Mouse (Mus musculus): ENCODE data around the gene Cldn9. TPM values are rescaled to one million over a fixed set of nuclear protein-coding genes. Genes with fewer than 3 reads are reported as not detected.
A peak's percentile ranks its signal among the peaks of the same experiment; 100 is the strongest.

Cldn9 gene
- total and polyA plus RNA-seq, 2 experiments: not detected

GRCm38 (mm10) chr17:23654410-23654809 lies 29.4 kb downstream of the Cldn9 start:
- 63% methylated on average over 2 of the region's 2 CpGs for WGBS
- TF ChIP-seq CTCF (IDR thresholded peaks at IDR 0.05; ENCODE audit: low read depth, low read length) (no peak), POLR2A (IDR thresholded peaks at IDR 0.05; ENCODE audit: extremely low read depth, insufficient read depth, low read length) (no peak)

GRCm38 (mm10) chr17:23654001-23654400 lies 29.8 kb downstream of the Cldn9 start:
- DNase-seq (ENCODE audit: extremely low read depth, low read depth, low spot score): no peak
- no peaks in the 10 kb centered on the region for H3K27me3 ChIP-seq (ENCODE audit: control insufficient read depth, insufficient read depth, low read length)
- TF ChIP-seq CTCF (IDR thresholded peaks at IDR 0.05; ENCODE audit: low read depth, low read length): no peak
- no peak for TF ChIP-seq POLR2A (IDR thresholded peaks at IDR 0.05; ENCODE audit: extremely low read depth, insufficient read depth, low read length)
- H3K36me3 ChIP-seq (ENCODE audit: control insufficient read depth, insufficient read depth, low read length): no peaks in the 10 kb centered on the region
- no peak overlapping the region for H3K27ac ChIP-seq (replicated peaks; ENCODE audit: insufficient read depth, low read depth, low read length)
- no peaks in the 10 kb centered on the region for H3K79me2 ChIP-seq (ENCODE audit: control insufficient read depth, insufficient read depth, low read length)
- 56% methylated on average over 6 of the region's 6 CpGs for WGBS
- no peaks in the 10 kb centered on the region for H3K4me1 ChIP-seq (ENCODE audit: control insufficient read depth, insufficient read depth, low read length)
- H3K4me3 ChIP-seq (ENCODE audit: insufficient read depth, low read depth, low read length): no peak overlapping the region
- H3K9ac ChIP-seq (ENCODE audit: low read depth, low read length): no peak overlapping the region

More at GRCm38 (mm10) chr17:23654410-23654809, 29.4 kb downstream of the Cldn9 start:
- H3K4me1 ChIP-seq (ENCODE audit: control insufficient read depth, insufficient read depth, low read length): no peaks in the 10 kb centered on the region
- H3K36me3 ChIP-seq (ENCODE audit: control insufficient read depth, insufficient read depth, low read length): no peaks in the 10 kb centered on the region
- DNase-seq (ENCODE audit: extremely low read depth, low read depth, low spot score): no peak
- no peak overlapping the region for H3K9ac ChIP-seq (ENCODE audit: low read depth, low read length)
- no peak overlapping the region for H3K27ac ChIP-seq (replicated peaks; ENCODE audit: insufficient read depth, low read depth, low read length)
- no peaks in the 10 kb centered on the region for H3K27me3 ChIP-seq (ENCODE audit: control insufficient read depth, insufficient read depth, low read length)
- H3K4me3 ChIP-seq (ENCODE audit: insufficient read depth, low read depth, low read length): no peak overlapping the region
- no peaks in the 10 kb centered on the region for H3K79me2 ChIP-seq (ENCODE audit: control insufficient read depth, insufficient read depth, low read length)

GRCm38 (mm10) chr17:23653324-23653723 lies 30.5 kb downstream of the Cldn9 start:
- H3K4me3 ChIP-seq (ENCODE audit: insufficient read depth, low read depth, low read length): no peak overlapping the region
- H3K27ac ChIP-seq (replicated peaks; ENCODE audit: insufficient read depth, low read depth, low read length): no peak overlapping the region
- WGBS: 75% methylated on average over 2 of the region's 2 CpGs
- no peaks in the 10 kb centered on the region for H3K36me3 ChIP-seq (ENCODE audit: control insufficient read depth, insufficient read depth, low read length)
- no peaks in the 10 kb centered on the region for H3K27me3 ChIP-seq (ENCODE audit: control insufficient read depth, insufficient read depth, low read length)
- H3K79me2 ChIP-seq (ENCODE audit: control insufficient read depth, insufficient read depth, low read length): no peaks in the 10 kb centered on the region
- no peak for TF ChIP-seq CTCF (IDR thresholded peaks at IDR 0.05; ENCODE audit: low read depth, low read length)
- TF ChIP-seq POLR2A (IDR thresholded peaks at IDR 0.05; ENCODE audit: extremely low read depth, insufficient read depth, low read length): no peak
- no peaks in the 10 kb centered on the region for H3K4me1 ChIP-seq (ENCODE audit: control insufficient read depth, insufficient read depth, low read length)
- DNase-seq (ENCODE audit: extremely low read depth, low read depth, low spot score): no peak
- no peak overlapping the region for H3K9ac ChIP-seq (ENCODE audit: low read depth, low read length)

GRCm38 (mm10) chr17:23651363-23651762 lies 32.5 kb downstream of the Cldn9 start:
- DNase-seq (ENCODE audit: extremely low read depth, low read depth, low spot score): no peak
- Histone ChIP-seq H3K27ac (replicated peaks; ENCODE audit: insufficient read depth, low read depth, low read length) (no peak overlapping the region), H3K27me3 (ENCODE audit: control insufficient read depth, insufficient read depth, low read length) (no peaks in the 10 kb centered on the region), H3K4me3 (ENCODE audit: insufficient read depth, low read depth, low read length) (no peak overlapping the region), H3K9ac (ENCODE audit: low read depth, low read length) (no peak overlapping the region), H3K79me2 (ENCODE audit: control insufficient read depth, insufficient read depth, low read length) (no peaks in the 10 kb centered on the region), H3K4me1 (ENCODE audit: control insufficient read depth, insufficient read depth, low read length) (no peaks in the 10 kb centered on the region), H3K36me3 (ENCODE audit: control insufficient read depth, insufficient read depth, low read length) (no peaks in the 10 kb centered on the region)
- TF ChIP-seq POLR2A (IDR thresholded peaks at IDR 0.05; ENCODE audit: extremely low read depth, insufficient read depth, low read length) (no peak), CTCF (IDR thresholded peaks at IDR 0.05; ENCODE audit: low read depth, low read length) (no peak)
- 75% methylated on average over 6 of the region's 6 CpGs for WGBS

GRCm38 (mm10) chr17:23645894-23646293 lies 37.9 kb downstream of the Cldn9 start:
- Histone ChIP-seq H3K79me2 (ENCODE audit: control insufficient read depth, insufficient read depth, low read length) (no peaks in the 10 kb centered on the region), H3K27me3 (ENCODE audit: control insufficient read depth, insufficient read depth, low read length) (peaks cover 13% of the 10 kb centered on the region), H3K4me3 (ENCODE audit: insufficient read depth, low read depth, low read length) (no peak overlapping the region), H3K36me3 (ENCODE audit: control insufficient read depth, insufficient read depth, low read length) (no peaks in the 10 kb centered on the region), H3K4me1 (ENCODE audit: control insufficient read depth, insufficient read depth, low read length) (peaks cover 2% of the 10 kb centered on the region; the same call in 1 of the 2 replicates), H3K27ac (replicated peaks; ENCODE audit: insufficient read depth, low read depth, low read length) (no peak overlapping the region), H3K9ac (ENCODE audit: low read depth, low read length) (no peak overlapping the region)
- 49% methylated on average over 10 of the region's 10 CpGs for WGBS
- no peak for DNase-seq (ENCODE audit: extremely low read depth, low read depth, low spot score)
- TF ChIP-seq CTCF (IDR thresholded peaks at IDR 0.05; ENCODE audit: low read depth, low read length) (no peak), POLR2A (IDR thresholded peaks at IDR 0.05; ENCODE audit: extremely low read depth, insufficient read depth, low read length) (no peak)

GRCm38 (mm10) chr17:23644613-23645495 lies 39.0 kb downstream of the Cldn9 start, which contains the start of gene Mmp25:
Gene Mmp25, minus strand, starts transcription at chr17:23645277.
- no peak within 1 kb of the TSS for H3K27ac ChIP-seq (replicated peaks; ENCODE audit: insufficient read depth, low read depth, low read length)
- WGBS: 2% methylated on average over 58 of the region's 58 CpGs
- no peak for TF ChIP-seq POLR2A (IDR thresholded peaks at IDR 0.05; ENCODE audit: extremely low read depth, insufficient read depth, low read length)
- TF ChIP-seq CTCF (IDR thresholded peaks at IDR 0.05; ENCODE audit: low read depth, low read length): no peak
- peaks cover 13% of the 10 kb centered on the region for H3K27me3 ChIP-seq (ENCODE audit: control insufficient read depth, insufficient read depth, low read length)
- H3K79me2 ChIP-seq (ENCODE audit: control insufficient read depth, insufficient read depth, low read length): no peaks in the 10 kb centered on the region
- H3K9ac ChIP-seq (ENCODE audit: low read depth, low read length): peak within 1 kb of the TSS; percentile 28; the same call in 1 of the 2 replicates
- no peaks in the 10 kb centered on the region for H3K36me3 ChIP-seq (ENCODE audit: control insufficient read depth, insufficient read depth, low read length)
- H3K4me1 ChIP-seq (ENCODE audit: control insufficient read depth, insufficient read depth, low read length): peaks cover 2% of the 10 kb centered on the region; the same call in 1 of the 2 replicates
- DNase-seq (ENCODE audit: extremely low read depth, low read depth, low spot score): no peak
- peak within 1 kb of the TSS; percentile 50; the same call in 1 of the 2 replicates for H3K4me3 ChIP-seq (ENCODE audit: insufficient read depth, low read depth, low read length)

Other genes with a start within 250 kb of the Cldn9 start
- gene Vmn2r117, start 204.3 kb downstream of the Cldn9 start, total RNA-seq (2014; rRNA removed): not detected in 2 replicates
- gene Vmn2r117, start 204.3 kb downstream of the Cldn9 start, polyA plus RNA-seq (2012; rRNA removed): not detected in 2 replicates
- gene Zfp213, start 119.8 kb downstream of the Cldn9 start, total RNA-seq (2014; rRNA removed): 4.5 and 4.8 TPM in 2 replicates
- 7.6 and 10.7 TPM in 2 replicates for gene Zfp213, start 119.8 kb downstream of the Cldn9 start, polyA plus RNA-seq (2012; rRNA removed)
- 1.3 and 2.0 TPM in 2 replicates for gene Zfp13, start 84.5 kb downstream of the Cldn9 start, total RNA-seq (2014; rRNA removed)
- gene Zfp13, start 84.5 kb downstream of the Cldn9 start, polyA plus RNA-seq (2012; rRNA removed): 2.2 and 3.2 TPM in 2 replicates
- not detected in 2 replicates for gene Zscan10, start 83.2 kb downstream of the Cldn9 start, total RNA-seq (2014; rRNA removed)
- gene Zscan10, start 83.2 kb downstream of the Cldn9 start, polyA plus RNA-seq (2012; rRNA removed): not detected in 2 replicates
- under 0.01 TPM in 1 of 2 replicates, not detected in the other for gene Mmp25, start 38.7 kb downstream of the Cldn9 start, total RNA-seq (2014; rRNA removed)
- gene Mmp25, start 38.7 kb downstream of the Cldn9 start, polyA plus RNA-seq (2012; rRNA removed): 0.06 and 0.10 TPM in 2 replicates
- 0.09 TPM in 1 of 2 replicates, not detected in the other for gene Bicdl2, start 23.5 kb downstream of the Cldn9 start, total RNA-seq (2014; rRNA removed)
- 0.05 TPM in 1 of 2 replicates, not detected in the other for gene Bicdl2, start 23.5 kb downstream of the Cldn9 start, polyA plus RNA-seq (2012; rRNA removed)
- gene Hcfc1r1, start 10.4 kb downstream of the Cldn9 start, total RNA-seq (2014; rRNA removed): 9.3 and 11.5 TPM in 2 replicates
- 142 and 189 TPM in 2 replicates for gene Hcfc1r1, start 10.4 kb downstream of the Cldn9 start, polyA plus RNA-seq (2012; rRNA removed)
- 6.0 and 6.8 TPM in 2 replicates for gene Thoc6, start 10.1 kb downstream of the Cldn9 start, total RNA-seq (2014; rRNA removed)
- gene Thoc6, start 10.1 kb downstream of the Cldn9 start, polyA plus RNA-seq (2012; rRNA removed): 10.2 and 10.3 TPM in 2 replicates
- gene Tnfrsf12a, start 6.6 kb downstream of the Cldn9 start, total RNA-seq (2014; rRNA removed): 4.0 TPM in 2 replicates
- 6.0 and 7.1 TPM in 2 replicates for gene Tnfrsf12a, start 6.6 kb downstream of the Cldn9 start, polyA plus RNA-seq (2012; rRNA removed)
- not detected in 2 replicates for gene Cldn6, start 4.8 kb downstream of the Cldn9 start, total RNA-seq (2014; rRNA removed)
- 0.46 and 0.54 TPM in 2 replicates for gene Cldn6, start 4.8 kb downstream of the Cldn9 start, polyA plus RNA-seq (2012; rRNA removed)
- under 0.01 TPM in 1 of 2 replicates, not detected in the other for gene 1520401A03Rik, start 38.8 kb upstream of the Cldn9 start, total RNA-seq (2014; rRNA removed)
- not detected in 2 replicates for gene 1520401A03Rik, start 38.8 kb upstream of the Cldn9 start, polyA plus RNA-seq (2012; rRNA removed)
- gene Pkmyt1, start 42.3 kb upstream of the Cldn9 start, total RNA-seq (2014; rRNA removed): 0.18 and 1.0 TPM in 2 replicates
- gene Pkmyt1, start 42.3 kb upstream of the Cldn9 start, polyA plus RNA-seq (2012; rRNA removed): 1.6 and 2.6 TPM in 2 replicates
- gene Paqr4, start 56.8 kb upstream of the Cldn9 start, total RNA-seq (2014; rRNA removed): 1.3 and 1.6 TPM in 2 replicates
- 3.1 and 3.7 TPM in 2 replicates for gene Paqr4, start 56.8 kb upstream of the Cldn9 start, polyA plus RNA-seq (2012; rRNA removed)
- not detected in 2 replicates for gene Kremen2, start 61.8 kb upstream of the Cldn9 start, total RNA-seq (2014; rRNA removed)
- gene Kremen2, start 61.8 kb upstream of the Cldn9 start, polyA plus RNA-seq (2012; rRNA removed): 0.06 TPM in 1 of 2 replicates, not detected in the other
- 11.1 and 12.6 TPM in 2 replicates for gene Flywch1, start 87.6 kb upstream of the Cldn9 start, total RNA-seq (2014; rRNA removed)
- 13.8 and 14.2 TPM in 2 replicates for gene Flywch1, start 87.6 kb upstream of the Cldn9 start, polyA plus RNA-seq (2012; rRNA removed)
- gene Flywch2, start 102.1 kb upstream of the Cldn9 start, total RNA-seq (2014; rRNA removed): 1.5 and 1.8 TPM in 2 replicates
- gene Flywch2, start 102.1 kb upstream of the Cldn9 start, polyA plus RNA-seq (2012; rRNA removed): 1.5 and 2.6 TPM in 2 replicates
- 33.0 and 46.5 TPM in 2 replicates for gene Srrm2, start 106.5 kb upstream of the Cldn9 start, total RNA-seq (2014; rRNA removed)
- 177 and 316 TPM in 2 replicates for gene Srrm2, start 106.5 kb upstream of the Cldn9 start, polyA plus RNA-seq (2012; rRNA removed)
- 153 and 187 TPM in 2 replicates for gene Elob, start 145.1 kb upstream of the Cldn9 start, total RNA-seq (2014; rRNA removed)
- gene Elob, start 145.1 kb upstream of the Cldn9 start, polyA plus RNA-seq (2012; rRNA removed): 276 and 336 TPM in 2 replicates
- not detected in 2 replicates for gene Prss33, start 152.0 kb upstream of the Cldn9 start, total RNA-seq (2014; rRNA removed)
- not detected in 2 replicates for gene Prss33, start 152.0 kb upstream of the Cldn9 start, polyA plus RNA-seq (2012; rRNA removed)
- gene Prss32, start 159.8 kb upstream of the Cldn9 start, total RNA-seq (2014; rRNA removed): not detected in 2 replicates
- 0.24 and 0.45 TPM in 2 replicates for gene Prss32, start 159.8 kb upstream of the Cldn9 start, polyA plus RNA-seq (2012; rRNA removed)
- 0.13 TPM in 1 of 2 replicates, not detected in the other for gene Prss41, start 160.1 kb upstream of the Cldn9 start, total RNA-seq (2014; rRNA removed)
- gene Prss41, start 160.1 kb upstream of the Cldn9 start, polyA plus RNA-seq (2012; rRNA removed): 0.05 and 0.16 TPM in 2 replicates
- gene Prss21, start 184.0 kb upstream of the Cldn9 start, total RNA-seq (2014; rRNA removed): not detected in 2 replicates
- not detected in 2 replicates for gene Prss21, start 184.0 kb upstream of the Cldn9 start, polyA plus RNA-seq (2012; rRNA removed)
- not detected in 2 replicates for gene Dcpp1, start 196.8 kb upstream of the Cldn9 start, total RNA-seq (2014; rRNA removed)
- not detected in 2 replicates for gene Dcpp1, start 196.8 kb upstream of the Cldn9 start, polyA plus RNA-seq (2012; rRNA removed)
- gene Dcpp2, start 196.9 kb upstream of the Cldn9 start, total RNA-seq (2014; rRNA removed): not detected in 2 replicates
- not detected in 2 replicates for gene Dcpp2, start 196.9 kb upstream of the Cldn9 start, polyA plus RNA-seq (2012; rRNA removed)
- not detected in 2 replicates for gene Dcpp3, start 233.4 kb upstream of the Cldn9 start, total RNA-seq (2014; rRNA removed)
- not detected in 2 replicates for gene Dcpp3, start 233.4 kb upstream of the Cldn9 start, polyA plus RNA-seq (2012; rRNA removed)

Measured in liver, adult 2 months (tissue).